Mouse (Mus musculus) c-Kit-positive CD71-positive TER-119-positive erythroid progenitor cells, embryonic 14.5 days (primary cell): Measurements from ENCODE around the gene Pkn3.

ENCODE experiments used
- DNase-seq: peaks from one replicate; pipeline ENCODE4 v3.0.0-alpha.2; 2013; ENCODE audit warnings: low spot score

Gene Pkn3

DNA sequence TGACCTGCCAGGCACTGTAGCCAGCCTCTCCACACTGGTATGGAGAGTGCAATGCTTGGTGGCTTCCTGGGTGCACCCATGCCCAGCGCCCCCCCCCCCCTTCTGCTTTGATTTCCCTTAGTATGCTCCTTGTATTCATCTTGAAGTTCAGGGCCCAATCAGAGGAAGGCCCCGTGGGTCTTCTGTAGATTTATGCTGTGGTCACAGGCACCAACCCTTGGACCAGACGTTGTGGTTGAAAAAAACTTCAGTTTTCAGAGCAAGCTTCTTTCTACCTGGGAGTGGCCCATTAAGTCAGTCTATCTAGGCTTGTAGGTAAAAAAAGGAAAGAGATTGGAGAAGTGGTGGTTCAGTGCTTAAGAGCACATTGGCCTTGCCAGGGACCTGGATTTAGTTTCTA is 13.7 kb upstream of the Pkn3 start:
- DNase-seq = no peak

DNA sequence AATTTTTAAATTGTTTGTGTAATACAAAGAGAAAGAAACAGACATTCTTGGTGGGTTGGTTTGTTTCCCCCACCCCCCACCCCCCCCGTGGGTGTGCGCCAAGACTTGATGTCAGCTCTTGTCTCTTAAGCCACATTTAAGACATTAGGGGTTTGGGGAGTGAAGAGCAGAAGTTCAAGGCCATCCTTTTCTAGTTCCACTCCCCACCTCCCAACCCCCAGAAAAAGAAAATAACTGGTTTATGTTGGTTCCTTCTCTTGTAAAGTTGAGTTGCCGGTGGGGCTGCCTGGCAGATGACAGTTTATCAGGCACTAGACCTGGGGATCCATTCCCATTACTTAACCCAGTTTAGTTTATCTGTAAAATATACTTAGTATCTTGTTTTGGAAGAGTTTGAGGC is 13.2 kb upstream of the Pkn3 start:
- no peak for DNase-seq

DNA sequence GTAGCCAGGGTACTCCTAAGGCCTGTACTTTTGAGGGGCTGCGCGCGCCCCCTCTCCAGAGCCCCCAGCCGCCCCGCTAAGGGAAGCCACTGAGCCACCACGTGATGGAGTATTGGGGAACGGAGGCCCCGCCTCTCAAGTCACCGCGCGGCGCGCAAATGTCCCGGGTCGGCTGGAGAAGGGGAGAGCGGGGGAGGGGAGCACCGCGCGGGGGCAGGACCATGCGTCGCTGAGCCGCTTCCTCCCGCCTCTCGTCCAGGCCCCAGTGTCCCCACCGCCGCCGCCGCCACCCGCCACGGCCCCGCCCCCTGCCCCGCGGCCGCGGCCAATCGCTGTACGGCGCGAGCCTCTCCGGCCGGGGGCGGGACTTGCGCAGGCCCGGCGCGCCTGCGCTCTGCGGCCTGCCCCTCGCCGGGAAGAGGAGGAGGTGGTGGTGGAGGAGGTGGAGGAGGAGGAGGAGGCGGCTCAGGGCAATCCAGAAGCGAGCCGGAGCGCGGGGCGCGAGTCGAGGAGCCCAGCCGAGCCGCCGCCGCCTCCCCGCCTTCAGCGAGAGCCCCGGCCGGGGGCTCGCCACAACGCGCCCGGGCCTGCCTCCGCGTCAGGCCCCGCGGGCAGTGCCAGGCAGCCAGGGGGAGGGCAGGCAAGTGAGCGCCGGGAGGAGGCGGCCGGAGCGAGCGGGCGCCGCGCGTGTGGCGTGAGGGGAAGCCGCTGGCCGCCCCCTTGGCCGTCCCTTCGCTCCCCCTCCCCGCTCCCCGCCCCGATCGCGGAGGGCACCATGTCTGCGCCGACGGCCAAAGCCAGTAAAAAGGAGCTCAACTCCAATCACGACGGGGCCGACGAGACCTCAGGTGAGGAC is 11.2 kb upstream of the Pkn3 start:
- DNase-seq = peak; percentile 88

- no peak for DNase-seq
Measured at GRCm38 (mm10) chr2:30067031-30067888, 10.2 kb upstream of the Pkn3 start.

DNA sequence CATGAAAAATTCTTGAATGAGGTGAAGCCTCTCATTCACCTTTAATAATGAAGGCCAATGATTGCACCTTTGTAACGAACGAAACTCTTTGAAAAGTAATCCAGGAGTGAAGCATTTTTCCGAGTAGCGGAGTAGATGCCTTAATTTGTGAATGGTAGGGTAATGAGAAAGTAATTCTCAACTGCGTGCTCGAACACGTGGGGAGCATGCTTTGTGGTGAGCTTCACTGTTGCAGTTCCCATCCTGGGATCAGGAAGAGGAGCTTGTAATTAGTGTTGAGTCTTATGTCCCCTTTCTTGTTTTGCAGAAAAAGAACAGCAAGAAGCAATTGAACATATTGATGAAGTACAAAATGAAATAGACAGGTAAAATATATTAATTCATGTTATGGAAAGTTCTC is 9.5 kb upstream of the Pkn3 start:
- DNase-seq = no peak

DNA sequence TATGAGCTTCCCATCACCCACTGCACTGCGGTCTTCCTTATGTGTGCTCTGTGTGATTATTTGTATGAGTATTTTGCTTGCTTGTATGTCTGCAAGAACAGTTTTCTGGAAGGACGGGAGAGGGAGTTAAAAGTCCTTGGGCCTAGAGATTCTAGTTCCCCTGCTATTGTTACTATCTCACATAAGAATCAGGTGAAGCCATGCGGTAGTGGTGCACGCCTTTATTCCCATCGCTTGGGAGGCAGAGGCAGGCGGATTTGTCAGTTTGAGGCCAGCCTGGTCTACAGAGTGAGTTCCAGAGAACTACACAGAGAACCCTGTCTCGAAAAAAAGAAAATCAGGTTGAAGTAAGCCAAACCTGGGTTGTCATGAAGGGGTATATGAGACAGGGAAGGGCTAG is 4.6 kb upstream of the Pkn3 start:
- DNase-seq = no peak

DNA sequence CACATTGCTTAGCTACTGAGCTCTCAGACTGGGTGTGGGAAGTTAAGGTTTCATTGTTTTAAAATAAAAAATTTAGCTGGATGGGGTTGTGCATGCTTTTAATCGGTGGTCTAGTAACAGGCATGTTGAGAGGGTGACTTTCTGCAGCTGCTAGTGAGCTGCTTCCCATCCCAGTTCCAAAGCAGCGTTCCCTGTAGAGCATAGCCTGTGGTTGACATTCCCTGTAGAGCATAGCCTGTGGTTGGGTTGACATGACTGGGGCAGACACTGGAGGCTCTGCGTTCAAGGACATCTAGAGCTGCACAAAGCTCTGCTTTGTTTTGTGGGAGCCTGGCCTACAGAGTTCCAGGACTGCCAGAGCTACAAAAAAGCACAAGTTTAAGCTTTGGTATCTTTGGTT is 4.2 kb upstream of the Pkn3 start:
- DNase-seq = no peak

GRCm38 (mm10) chr2:30075625-30076024 is 1.9 kb upstream of the Pkn3 start:
- DNase-seq = no peak

GRCm38 (mm10) chr2:30076439-30076838 is 1.0 kb upstream of the Pkn3 start:
- no peak for DNase-seq

GRCm38 (mm10) chr2:30076959-30077358 is 525 bp upstream of the Pkn3 start:
- no peak for DNase-seq

DNA sequence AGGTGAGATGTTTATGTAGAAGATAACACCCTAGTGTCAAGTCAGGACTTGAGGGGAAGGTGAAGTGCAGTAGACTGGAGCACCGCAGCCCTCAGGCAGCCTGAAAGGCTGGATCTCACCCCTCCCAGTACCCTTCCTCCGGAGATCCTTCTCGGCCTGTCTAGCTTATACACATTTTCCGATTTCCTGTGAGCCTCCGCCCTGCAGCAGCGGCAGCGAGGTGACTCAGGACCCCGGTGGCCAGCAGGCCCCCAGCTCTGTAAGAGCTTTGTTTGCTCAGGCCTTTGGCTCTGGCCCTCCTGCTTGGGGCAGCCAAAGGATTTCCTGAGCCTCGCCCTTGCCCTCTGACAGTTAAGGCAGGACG is 847 bp downstream of the Pkn3 start:
- no peak for DNase-seq

DNA sequence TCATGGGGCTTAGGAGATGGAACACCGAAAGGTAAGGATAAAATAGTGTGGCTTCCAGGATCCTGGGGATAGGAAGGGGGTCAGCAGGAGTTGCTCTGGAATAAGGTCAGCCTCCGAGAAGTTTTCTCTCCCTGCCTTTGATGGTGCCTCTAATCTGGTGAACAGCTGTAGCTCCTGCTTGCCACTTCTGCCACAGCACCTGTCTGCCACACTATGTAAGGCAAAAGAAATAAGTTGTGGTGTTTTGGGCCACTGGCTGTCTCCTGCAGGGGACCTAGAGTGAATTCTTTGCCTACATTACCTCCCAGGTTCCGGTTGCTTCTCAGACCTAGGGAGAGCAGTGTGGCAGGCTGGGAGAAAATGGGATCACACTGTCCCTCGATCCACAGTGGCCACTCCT is 1.3 kb downstream of the Pkn3 start:
- DNase-seq = no peak

- no peak for DNase-seq
Measured at GRCm38 (mm10) chr2:30080181-30080800, 2.8 kb downstream of the Pkn3 start.

DNA sequence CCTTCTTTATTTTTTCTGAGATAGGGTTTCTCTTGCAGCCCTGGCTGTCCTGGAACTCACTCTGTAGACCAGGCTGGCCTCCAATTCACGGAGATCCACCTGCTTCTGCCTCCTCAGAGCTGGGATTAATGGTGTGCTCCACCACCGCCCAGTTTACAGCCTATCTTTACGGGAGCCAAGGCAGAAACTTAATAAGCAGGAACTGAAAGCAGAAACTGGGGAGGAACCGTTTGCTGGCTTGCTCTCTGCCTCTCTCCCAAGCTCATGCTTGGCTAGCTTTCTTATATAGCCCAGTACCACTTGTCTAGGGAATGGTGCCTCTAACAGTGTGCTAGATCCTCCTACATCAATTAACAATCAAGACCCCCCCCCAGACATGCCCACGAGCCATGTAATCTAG is 6.6 kb downstream of the Pkn3 start:
- DNase-seq = no peak

DNA sequence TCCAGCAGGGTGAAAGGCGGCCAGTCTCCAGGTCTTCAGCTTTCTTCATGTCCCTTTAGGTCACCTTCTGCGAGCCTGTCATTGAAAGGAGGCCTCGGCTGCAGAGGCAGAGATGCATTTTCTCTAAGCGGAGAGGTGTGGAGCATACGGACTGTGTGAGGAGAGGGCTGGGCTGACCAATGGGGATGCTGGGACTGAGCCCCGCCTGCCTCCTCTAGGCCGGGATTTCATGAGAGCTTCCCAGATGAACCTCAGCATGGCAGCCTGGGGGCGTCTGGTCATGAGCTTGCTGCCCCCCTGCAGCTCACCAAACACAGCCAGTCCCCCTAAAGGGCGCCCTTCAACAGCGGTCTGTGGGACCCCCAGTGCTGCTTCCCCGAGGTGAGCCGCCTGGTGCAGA is 7.1 kb downstream of the Pkn3 start:
- DNase-seq = no peak

DNA sequence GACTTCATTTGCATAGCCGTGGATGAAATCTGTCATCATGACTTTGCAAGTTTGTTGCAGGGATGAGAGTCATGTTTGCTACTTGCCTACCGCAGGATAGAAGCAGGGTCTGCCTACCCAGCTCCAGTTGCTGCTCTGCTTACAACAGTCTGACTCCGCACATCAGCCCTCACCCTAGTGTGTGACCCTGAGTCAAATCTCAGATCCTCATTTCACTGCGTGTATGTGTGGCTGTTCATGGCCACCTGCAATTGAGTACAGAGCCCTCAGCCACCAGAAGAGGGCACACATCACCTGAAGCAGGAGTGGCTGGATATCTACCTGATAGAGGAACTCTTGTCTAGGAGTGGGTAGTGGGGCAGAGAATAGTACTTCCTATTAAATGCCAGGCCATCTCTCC is 9.8 kb downstream of the Pkn3 start:
- DNase-seq = no peak

DNA sequence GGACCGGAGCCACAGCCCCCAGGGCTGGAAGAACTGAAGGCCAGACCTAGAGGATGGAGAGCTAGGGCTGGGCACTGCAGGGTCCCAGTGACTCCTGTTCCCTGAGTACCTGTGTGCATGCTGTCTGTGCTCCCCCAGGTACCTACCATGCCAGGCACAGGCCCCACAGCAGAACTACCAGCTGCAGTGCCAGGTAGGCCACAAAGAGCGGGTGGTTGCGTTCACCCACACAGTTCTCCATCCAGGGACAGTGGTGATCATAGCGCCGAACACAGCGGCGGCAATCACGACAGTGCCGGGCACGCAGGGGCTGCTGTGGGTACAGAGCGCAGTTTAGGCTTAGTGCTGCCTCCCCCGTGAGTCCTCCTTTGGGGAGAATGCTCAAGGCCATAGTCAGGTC is 14.0 kb downstream of the Pkn3 start:
- no peak for DNase-seq

DNA sequence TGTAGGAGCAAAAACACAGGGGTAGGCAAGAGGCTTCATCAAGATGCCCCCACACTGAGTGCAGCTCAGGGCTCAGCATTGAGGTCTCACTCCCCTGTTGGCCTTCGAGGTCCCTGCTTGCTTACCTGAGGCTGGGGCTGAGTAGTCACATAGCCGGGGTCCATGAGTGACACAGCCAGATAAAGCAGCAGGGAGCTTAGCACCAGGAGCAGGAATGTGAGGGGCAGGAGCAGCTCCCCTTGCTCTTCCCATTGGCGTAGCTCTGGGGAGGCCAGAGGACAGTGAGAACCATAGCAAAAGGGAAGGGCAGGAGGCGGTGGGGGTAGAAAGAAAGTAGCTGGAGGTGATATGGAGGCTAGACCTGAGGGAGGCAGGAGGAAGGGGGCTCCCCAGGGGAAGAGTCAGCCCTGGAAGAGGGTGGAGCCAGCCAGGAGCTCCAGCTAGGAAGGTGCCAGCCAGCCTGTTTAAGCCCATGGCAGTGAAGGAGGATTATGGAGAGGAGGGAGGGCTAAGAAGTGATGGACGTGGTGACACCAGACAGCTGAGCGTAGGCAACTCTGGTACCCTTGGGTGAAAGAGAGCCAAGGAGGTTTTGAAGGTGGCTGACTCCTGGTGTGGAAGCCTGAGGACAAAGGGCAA is 14.9 kb downstream of the Pkn3 start:
- no peak for DNase-seq

DNA sequence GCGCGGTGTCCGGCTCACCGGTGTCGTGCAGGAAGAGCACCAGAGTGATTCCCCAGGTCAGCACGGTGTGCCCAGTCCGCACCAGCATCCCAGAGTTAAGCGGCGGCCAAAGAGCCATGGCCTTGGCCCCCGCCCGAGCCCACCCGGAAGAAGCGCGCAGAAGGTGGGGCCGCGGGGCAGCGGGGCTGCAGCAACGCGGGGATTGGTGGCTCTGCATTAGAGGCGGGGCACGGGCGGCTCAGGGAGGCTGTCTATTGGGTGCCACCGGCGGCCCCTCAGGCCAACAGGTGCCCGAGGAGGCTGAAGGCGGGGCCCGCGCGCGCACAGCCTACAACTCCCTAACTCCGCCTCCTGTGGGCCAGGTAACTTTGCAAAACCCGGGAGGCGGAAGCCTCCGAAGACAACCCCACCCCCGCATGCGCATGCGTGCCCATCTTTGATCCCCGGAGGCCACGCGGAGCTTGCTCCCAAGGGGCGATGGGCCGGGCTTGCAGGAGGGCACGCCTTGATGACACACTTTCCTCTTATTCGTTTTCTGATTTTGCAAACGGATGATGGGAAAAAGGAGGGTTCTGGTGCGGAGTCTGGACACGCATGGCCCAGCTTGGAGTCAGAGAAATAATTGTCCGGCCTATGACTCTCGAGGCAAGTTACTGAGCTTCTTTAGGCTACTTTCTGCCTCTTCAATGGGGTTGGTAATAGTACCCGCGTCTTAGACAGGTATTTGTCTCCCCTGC is 16.2 kb downstream of the Pkn3 start, which contains the start of gene Zdhhc12:
Gene Zdhhc12, minus strand, starts transcription at position 178 of the 737 bp plus-strand sequence.
- peak; percentile 96 for DNase-seq

- DNase-seq = no peak
Measured at GRCm38 (mm10) chr2:30094208-30094588, 16.7 kb downstream of the Pkn3 start.

DNA sequence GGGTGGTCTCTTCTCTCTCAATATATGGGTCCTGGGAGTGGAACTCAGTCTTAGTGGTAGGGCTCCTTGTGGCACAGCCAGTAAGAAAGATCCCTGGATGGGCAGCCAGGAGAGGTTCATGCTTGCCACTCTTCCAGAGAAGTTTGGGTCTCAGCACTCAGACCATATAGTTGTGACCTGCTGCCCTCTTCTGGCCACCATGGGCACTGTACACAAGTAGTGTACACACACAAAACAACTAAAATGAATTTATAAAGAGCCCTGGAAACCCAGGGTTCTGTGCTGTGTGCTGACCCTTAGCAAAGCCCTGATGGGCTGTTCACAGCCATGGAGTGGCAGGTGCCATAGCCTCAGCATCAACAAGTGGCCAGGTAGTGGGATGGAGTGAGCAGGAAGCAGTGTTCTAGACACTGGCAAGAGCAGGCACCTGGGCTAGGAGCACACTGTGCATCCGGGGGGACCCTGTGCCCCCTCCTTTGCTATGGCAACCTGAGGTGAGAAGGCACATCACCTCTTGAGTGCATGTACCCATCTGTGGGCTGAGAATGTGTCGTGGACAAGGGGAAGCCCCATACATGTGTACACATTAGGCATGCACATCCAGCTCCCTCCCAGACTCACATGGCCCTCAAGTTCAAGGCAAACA is 18.5 kb downstream of the Pkn3 start:
- DNase-seq = peak; percentile 57
